Mouse (Mus musculus) heart, adult 8-10 months (tissue): ENCODE results near the gene Hkdc1. TPM values are rescaled to one million over a fixed set of nuclear protein-coding genes. Genes with fewer than 3 reads are reported as not detected.
A peak's percentile ranks its signal among the peaks of the same experiment; 100 is the strongest.

Experiments used
- DNase-seq: peaks from one replicate; pipeline ENCODE4 v3.0.0; 2022; ENCODE audit warnings: low spot score
- total RNA-seq, 4 experiments: library from RNA; stranded (reverse); gene quantifications; 2 replicates each; pipeline ENCODE4 v1.2.4; 2022

Hkdc1 gene
- total RNA-seq, 4 experiments from 2014 or later, result not detected

GRCm38 (mm10) chr10:62379808-62380207 is 42.5 kb downstream of the Hkdc1 start, which contains the start of gene Hk1:
Gene Hk1 (minus strand): TSS chr10:62379908.
- no peak for DNase-seq

GRCm38 (mm10) chr10:62358827-62359226 is 63.5 kb downstream of the Hkdc1 start:
- DNase-seq, result no peak

DNA sequence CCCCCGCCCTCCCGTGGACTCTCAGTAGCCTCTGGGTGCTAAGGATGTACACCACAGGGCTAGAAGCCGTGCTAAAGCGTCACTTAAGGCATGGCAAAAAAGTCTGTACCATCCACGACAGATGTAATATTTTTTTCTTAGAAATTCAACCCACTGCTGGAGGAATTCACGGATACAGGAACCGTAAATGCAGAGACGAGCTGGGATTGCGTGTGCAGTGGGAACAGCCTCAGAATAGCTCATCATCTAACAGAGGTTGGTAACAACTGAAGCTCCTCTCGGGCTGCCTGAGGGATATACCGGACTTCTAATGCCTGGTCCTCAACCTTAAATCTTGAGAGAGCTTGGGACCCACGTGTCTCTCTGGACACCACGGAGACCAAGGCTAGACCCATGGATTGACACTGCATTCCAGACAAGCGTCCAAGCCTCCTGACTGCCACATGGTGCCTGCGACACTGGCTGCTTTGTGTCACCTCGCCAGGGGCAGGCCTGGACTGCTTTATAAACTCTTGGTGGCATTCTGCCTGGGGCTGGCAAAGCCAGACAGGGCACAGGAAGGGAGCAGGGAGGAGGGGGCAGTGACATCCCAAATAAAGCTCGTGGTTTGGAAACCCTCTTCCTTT is 66.1 kb downstream of the Hkdc1 start:
- no peak for DNase-seq

DNA sequence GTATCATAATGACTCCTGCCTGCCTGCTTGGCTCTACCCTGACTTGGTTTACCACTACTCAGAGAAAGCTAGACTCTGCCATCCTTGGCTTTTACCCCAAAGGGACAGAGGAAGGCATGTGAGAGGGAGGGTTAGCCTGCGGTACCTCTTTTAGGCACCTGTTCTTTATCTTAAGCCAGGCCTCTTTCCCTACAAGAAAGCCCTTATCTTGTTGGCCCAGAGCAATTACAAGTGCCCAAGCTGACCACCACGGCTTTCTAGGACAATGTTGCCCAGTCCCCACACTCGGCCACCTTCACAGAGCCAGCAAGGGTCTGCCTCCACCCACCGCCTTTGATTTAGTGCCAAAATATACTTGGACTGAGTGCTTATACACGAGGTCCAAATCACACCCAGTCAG is 77.1 kb downstream of the Hkdc1 start:
- no peak for DNase-seq

- DNase-seq, result no peak
Measured at GRCm38 (mm10) chr10:62344004-62344752, 78.1 kb downstream of the Hkdc1 start.

GRCm38 (mm10) chr10:62342512-62342911 is 79.8 kb downstream of the Hkdc1 start:
- no peak for DNase-seq

DNA sequence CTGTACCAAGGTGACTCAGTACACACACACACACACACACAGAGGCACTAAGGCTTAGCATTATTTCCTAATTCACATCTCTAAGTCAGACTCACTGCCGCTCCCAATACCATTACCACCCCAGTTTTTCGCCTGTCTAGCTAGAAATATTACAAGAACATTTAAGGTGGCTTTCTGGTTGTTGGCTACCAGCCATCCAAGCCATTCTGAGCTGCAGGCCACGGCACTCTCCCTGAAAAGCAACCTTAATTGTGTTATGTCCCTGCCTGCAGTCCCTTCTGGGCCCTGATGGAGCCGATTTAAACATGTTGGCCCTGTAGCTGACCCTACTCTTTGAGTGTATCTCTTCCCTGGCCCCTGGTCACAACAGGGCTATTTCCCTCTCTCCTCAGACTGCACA is 80.3 kb downstream of the Hkdc1 start:
- no peak for DNase-seq

- DNase-seq, result no peak
Measured at GRCm38 (mm10) chr10:62340991-62341390, 81.3 kb downstream of the Hkdc1 start.

DNA sequence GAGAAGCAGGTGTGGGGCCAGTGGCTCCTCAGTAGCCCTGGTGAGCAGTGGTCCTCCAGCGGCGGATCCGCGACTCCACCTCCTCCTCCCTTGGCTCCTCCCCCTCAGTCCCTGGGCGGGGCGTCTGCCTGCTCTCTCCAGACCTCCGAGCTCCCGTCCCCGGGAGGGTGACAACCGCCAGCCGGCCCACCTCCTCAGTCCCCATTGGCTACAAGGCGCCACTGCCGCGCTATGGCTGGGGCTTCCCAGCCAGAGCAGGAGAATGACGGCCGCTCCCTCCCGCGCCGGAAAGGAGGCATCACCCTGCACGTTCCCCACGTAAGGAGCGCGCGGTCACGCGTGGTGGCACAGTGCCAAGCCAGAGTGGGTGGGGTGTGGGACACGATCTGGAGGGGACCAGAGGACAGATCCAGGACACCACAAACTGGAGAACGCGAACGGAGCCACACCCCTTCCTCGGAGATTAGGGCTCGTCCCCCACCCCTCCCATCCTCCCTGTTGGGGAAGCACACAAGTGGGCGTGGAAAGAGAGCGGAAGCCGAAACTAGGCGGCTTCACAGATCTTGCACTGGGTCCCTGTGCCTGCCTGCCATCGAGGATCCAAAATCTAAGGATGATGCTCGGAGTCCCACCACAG is 82.1 kb downstream of the Hkdc1 start:
- peak; percentile 97 for DNase-seq

DNA sequence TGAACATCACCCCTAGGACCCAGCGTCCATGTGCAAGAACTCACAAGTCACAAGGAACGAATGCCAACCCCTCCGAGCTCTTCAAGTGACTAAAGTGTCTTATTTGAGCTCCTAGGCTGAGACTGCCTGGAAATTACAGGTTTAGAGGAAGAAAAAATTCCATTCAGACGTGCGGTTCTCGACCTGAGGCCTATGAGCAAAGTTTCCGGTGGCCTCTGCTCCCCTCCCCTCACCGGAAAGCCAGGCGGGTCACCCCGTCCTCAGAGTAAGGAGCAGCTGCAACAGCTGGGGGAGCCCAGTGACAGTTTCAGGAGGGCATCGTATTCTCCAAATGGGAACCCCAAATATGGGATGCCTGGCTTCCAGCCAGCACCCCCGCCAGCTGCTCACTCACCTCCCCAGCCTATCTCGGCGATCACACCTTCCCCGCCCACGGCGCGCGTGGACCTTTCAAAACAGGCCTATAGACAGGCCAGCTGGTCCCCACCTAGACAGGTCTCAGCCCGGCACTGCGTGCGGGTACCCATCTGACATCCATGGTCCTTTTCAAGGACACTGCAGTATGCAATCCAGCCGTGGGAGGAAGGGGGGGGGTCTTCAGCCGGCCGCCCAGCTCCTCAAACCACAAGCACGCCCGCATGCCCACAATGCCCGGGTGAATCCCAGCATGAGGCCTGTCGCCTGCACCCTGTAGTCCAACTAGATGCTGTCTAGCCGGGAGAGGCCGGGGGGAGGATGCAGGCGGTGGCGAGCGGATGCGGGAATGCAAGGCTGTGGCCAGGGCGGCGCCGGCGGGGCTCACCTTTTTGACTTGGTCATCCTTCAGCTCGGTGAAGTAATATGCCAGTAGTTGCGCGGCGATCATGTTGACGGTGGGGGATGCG is 82.8 kb downstream of the Hkdc1 start:
- DNase-seq, result no peak

DNA sequence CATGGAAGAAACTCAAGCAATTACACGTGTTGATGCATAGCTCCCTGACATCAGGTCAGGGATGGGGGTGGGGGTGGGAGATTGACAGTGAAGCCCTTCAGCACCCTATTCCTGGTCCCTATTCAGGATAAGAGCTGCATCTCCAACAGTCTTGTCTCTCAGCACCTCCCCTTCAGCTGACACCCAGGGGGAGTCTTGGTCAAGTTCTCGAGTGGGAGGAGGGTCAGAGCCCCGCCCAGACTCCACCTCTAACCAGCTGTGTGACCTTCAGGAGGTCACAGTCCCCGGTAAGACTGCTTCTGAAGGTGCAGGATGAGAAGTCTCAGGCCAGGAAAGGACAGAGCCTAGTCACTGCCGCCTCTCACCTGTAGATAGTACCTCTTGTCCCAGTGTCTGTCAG is 83.7 kb downstream of the Hkdc1 start:
- no peak for DNase-seq

GRCm38 (mm10) chr10:62338176-62338575 is 84.1 kb downstream of the Hkdc1 start:
- no peak for DNase-seq

- DNase-seq, result no peak
Measured at GRCm38 (mm10) chr10:62336601-62337578, 85.4 kb downstream of the Hkdc1 start.

GRCm38 (mm10) chr10:62335423-62335776 is 86.9 kb downstream of the Hkdc1 start:
- no peak for DNase-seq

DNA sequence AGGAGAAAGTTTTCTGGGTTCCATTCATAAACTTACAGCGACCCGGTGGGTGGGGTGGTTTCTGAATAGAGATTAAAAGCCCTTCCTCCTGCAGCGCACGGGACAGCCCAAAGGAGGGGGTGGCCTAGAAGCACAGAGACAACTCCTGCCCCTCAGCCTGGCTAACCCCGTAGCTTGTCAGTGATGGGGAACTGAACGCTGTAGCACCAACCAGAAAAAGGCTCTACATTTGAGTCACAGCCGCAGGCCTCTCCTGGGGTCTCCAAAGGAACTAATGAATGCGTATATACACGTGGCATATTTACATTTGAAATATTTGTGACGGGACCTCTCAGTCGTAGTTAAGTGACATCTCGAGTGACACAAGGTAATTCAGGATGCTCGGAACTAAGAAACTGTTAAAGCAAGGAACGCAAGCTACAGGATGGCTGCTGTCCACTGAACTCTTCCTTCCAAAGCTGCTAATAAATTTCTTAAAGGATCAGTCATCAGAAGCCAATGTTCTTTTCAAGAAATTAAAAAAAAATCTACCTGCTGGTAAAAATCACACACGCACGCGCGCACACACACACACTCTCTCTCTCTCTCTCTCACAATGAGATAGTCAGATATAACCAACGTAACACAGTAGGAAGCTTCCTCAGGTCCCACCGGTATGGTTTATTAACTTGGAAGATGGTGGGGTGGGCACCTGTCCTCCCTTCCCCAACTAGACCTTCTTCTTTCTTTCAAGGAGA is 87.4 kb downstream of the Hkdc1 start:
- DNase-seq, result no peak

DNA sequence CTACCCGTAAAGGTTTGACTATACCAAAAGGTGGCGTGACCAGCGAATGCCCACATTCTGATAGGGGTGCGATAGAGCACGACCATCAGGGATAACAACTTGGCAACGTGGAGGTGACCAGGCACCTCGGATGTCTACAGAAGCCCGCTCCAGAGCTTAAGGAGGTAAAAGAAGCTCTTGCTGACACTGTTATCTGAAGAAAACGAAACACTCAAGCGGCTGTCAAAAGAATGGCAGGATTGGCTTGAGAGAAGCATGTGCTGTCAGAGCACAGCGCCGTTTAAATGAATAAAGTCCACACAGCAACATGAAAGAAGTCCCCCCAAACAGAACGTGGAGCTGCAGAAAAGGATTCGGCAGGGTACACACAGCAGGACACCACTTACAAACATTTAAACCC is 89.0 kb downstream of the Hkdc1 start:
- DNase-seq, result no peak
